Mouse (Mus musculus) embryonic facial prominence, embryonic 11.5 days (tissue): ENCODE data around the gene Kcnj2. TPM values are rescaled to one million over a fixed set of nuclear protein-coding genes. Genes with fewer than 3 reads are reported as not detected.

Experiments
- ATAC-seq: fragments of 200-750 bp; cut with Nextera tagmentation; replicated peaks from 2 replicates; pipeline ENCODE4 v1.8.0; 2017; ENCODE audit warnings: low read depth; ENCODE audit not compliant: insufficient number of reproducible peaks, low FRiP score, low TSS enrichment
- DNase-seq: peaks from one replicate; pipeline ENCODE4 v3.0.0-alpha.2; 2015; ENCODE audit warnings: low spot score
- H3K27ac ChIP-seq: fragments of 300-500 bp; sonication (generic); replicated peaks from 2 replicates; pipeline ENCODE4 v1.5.1; 2014; ENCODE audit warnings: mild to moderate bottlenecking, low read depth, low read length, control low read depth
- H3K27me3 ChIP-seq: fragments of 300-500 bp; sonication (generic); 2 replicates; pipeline ENCODE4 v1.6.1; 2014; ENCODE audit warnings: mild to moderate bottlenecking, low read length, moderate library complexity, mixed read lengths; ENCODE audit not compliant: control insufficient read depth, insufficient read depth
- H3K36me3 ChIP-seq: fragments of 300-500 bp; sonication (generic); replicated peaks from 2 replicates; pipeline ENCODE4 v1.6.1; 2014; ENCODE audit warnings: low read depth, mild to moderate bottlenecking, low read length, moderate library complexity, mixed read lengths; ENCODE audit not compliant: control insufficient read depth, insufficient read depth
- H3K4me1 ChIP-seq: fragments of 300-500 bp; sonication (generic); 2 replicates; pipeline ENCODE4 v1.6.1; 2014; ENCODE audit warnings: low read length, mixed read lengths; ENCODE audit not compliant: control insufficient read depth, insufficient read depth
- H3K4me2 ChIP-seq: fragments of 300-500 bp; sonication (generic); 2 replicates; pipeline ENCODE4 v1.6.1; 2014; ENCODE audit warnings: low read depth, mild to moderate bottlenecking, control low read depth, low read length, moderate library complexity
- H3K4me3 ChIP-seq: fragments of 300-500 bp; sonication (generic); 2 replicates; pipeline ENCODE4 v1.5.1; 2014; ENCODE audit warnings: low read depth, low read length, control low read depth
- H3K9ac ChIP-seq: fragments of 300-500 bp; sonication (generic); replicated peaks from 2 replicates; pipeline ENCODE4 v1.6.1; 2014; ENCODE audit warnings: mild to moderate bottlenecking, control low read depth, low read length
- H3K9me3 ChIP-seq: fragments of 300-500 bp; sonication (generic); replicated peaks from 2 replicates; pipeline ENCODE4 v1.6.1; 2016; ENCODE audit warnings: mild to moderate bottlenecking, low read length, inconsistent platforms, mixed read lengths; ENCODE audit not compliant: control insufficient read depth
- WGBS: fragments of 180-500 bp; shearing (Covaris S2); extraction: QIAGEN DNeasy Blood & Tissue Kit; methylation state at CpG from one replicate; pipeline ENCODE4 v1.1.7; 2014; 5-methylcytosine and 5-hydroxymethylcytosine counted together
- polyA plus RNA-seq: library from polyadenylated mRNA; unstranded; fragments of >200 nt; fragmentation: Nextera tagmentation; extraction: Ambion mirVana; gene quantifications from 2 replicates; pipeline ENCODE4 v1.2.1, GENCODE M21; 2014

Gene Kcnj2
- polyA plus RNA-seq, 1 experiment from 2014 or later = 2.4 TPM

DNA sequence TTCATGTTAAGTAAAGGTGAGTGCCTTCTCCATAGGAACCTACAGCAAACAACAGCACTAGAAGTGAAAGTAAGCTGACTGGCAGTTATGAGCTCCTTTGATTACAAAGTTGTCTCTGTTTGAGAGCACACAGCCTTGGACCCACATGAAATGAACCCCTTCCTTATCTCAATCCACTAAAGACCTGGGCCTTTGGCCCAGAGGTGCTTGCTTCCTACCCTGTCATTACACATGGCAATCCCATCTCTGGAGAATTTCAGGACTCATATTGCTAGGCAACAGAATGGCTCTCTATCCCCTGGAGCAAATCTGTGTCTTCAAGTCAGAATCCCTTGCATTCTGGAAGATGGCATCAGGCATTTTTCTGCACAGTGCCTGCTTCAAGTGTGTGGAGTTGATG lies 4.5 kb downstream of the Kcnj2 start:
- no peak overlapping the region for H3K27ac ChIP-seq
- H3K9ac ChIP-seq = no peak overlapping the region
- ATAC-seq = no peak
- H3K9me3 ChIP-seq = no peaks in the 10 kb centered on the region
- DNase-seq = no peak
- no peaks in the 10 kb centered on the region for H3K27me3 ChIP-seq
- no peak overlapping the region for H3K4me3 ChIP-seq
- no peaks in the 10 kb centered on the region for H3K36me3 ChIP-seq
- H3K4me2 ChIP-seq = no peak overlapping the region
- no peaks in the 10 kb centered on the region for H3K4me1 ChIP-seq

- Histone ChIP-seq H3K9ac (no peak overlapping the region), H3K4me3 (no peak overlapping the region), H3K27ac (no peak overlapping the region), H3K36me3 (no peaks in the 10 kb centered on the region), H3K9me3 (no peaks in the 10 kb centered on the region), H3K27me3 (no peaks in the 10 kb centered on the region), H3K4me2 (no peak overlapping the region), H3K4me1 (no peaks in the 10 kb centered on the region)
- ATAC-seq (no peak), DNase-seq (no peak)
Measured at GRCm38 (mm10) chr11:111074131-111074530, 8.2 kb downstream of the Kcnj2 start.

DNA sequence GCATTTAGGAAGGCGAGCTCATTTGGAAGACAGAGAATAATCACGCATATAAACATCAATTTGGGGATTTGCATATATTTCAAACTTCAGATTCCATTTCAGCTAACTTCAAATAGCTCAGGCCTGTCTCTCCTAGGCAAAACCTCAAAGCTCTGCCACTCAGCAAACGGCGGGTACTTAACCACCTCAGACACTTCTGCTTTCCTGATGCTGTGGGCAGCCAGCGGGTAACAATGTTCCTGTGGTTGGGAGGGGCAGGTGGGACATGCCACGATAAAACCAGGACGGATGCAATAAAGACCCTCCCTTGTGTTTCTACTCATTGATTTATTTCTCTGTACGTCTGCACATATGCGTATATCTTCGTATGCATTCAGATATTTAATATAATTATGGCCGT lies 12.1 kb downstream of the Kcnj2 start:
- H3K9me3 ChIP-seq = no peaks in the 10 kb centered on the region
- H3K4me1 ChIP-seq = no peaks in the 10 kb centered on the region
- H3K9ac ChIP-seq = no peak overlapping the region
- H3K36me3 ChIP-seq = no peaks in the 10 kb centered on the region
- 88% methylated on average over 11 of the region's 11 CpGs for WGBS
- H3K4me3 ChIP-seq = no peak overlapping the region
- no peak overlapping the region for H3K27ac ChIP-seq
- no peak overlapping the region for H3K4me2 ChIP-seq
- H3K27me3 ChIP-seq = no peaks in the 10 kb centered on the region
- DNase-seq (no peak), ATAC-seq (no peak)

GRCm38 (mm10) chr11:111083009-111083408 lies 17.0 kb downstream of the Kcnj2 start:
- no peaks in the 10 kb centered on the region for H3K4me1 ChIP-seq
- no peaks in the 10 kb centered on the region for H3K27me3 ChIP-seq
- no peak overlapping the region for H3K9ac ChIP-seq
- H3K27ac ChIP-seq = no peak overlapping the region
- no peaks in the 10 kb centered on the region for H3K36me3 ChIP-seq
- H3K4me2 ChIP-seq = no peak overlapping the region
- ATAC-seq (no peak), DNase-seq (no peak)
- no peaks in the 10 kb centered on the region for H3K9me3 ChIP-seq
- 90% methylated on average over 2 of the region's 2 CpGs for WGBS
- no peak overlapping the region for H3K4me3 ChIP-seq

GRCm38 (mm10) chr11:111086933-111087332 lies 21.0 kb downstream of the Kcnj2 start:
- 68% methylated on average over 6 of the region's 6 CpGs for WGBS
- Histone ChIP-seq H3K4me1 (no peaks in the 10 kb centered on the region), H3K36me3 (no peaks in the 10 kb centered on the region), H3K4me2 (no peak overlapping the region), H3K4me3 (no peak overlapping the region), H3K27ac (no peak overlapping the region), H3K9ac (no peak overlapping the region), H3K9me3 (no peaks in the 10 kb centered on the region), H3K27me3 (no peaks in the 10 kb centered on the region)
- DNase-seq (no peak), ATAC-seq (no peak)

- ATAC-seq = no peak
- Histone ChIP-seq H3K27ac (no peak overlapping the region), H3K4me2 (no peak overlapping the region)
Measured at GRCm38 (mm10) chr11:111088226-111088625, 22.3 kb downstream of the Kcnj2 start.

DNA sequence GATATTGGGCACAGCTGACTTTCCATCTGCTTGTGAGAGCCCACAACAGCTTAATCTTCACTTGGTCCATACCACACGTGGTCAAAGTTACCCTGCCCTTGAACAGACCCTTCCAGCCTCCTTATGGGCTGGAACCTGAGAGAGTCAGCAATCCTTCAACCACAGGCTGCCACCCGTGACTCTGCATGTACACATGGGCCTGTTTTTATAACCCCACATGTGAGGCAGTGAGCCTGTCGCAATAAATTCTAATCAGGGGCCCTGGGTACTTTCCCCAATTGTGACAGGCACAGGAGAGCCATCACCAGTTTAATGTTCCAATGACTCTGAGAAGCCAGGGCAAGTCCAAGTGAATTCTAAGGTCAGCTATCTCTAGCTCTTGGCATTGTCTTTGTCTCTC lies 22.8 kb downstream of the Kcnj2 start:
- no peaks in the 10 kb centered on the region for H3K27me3 ChIP-seq
- no peaks in the 10 kb centered on the region for H3K9me3 ChIP-seq
- no peaks in the 10 kb centered on the region for H3K4me1 ChIP-seq
- WGBS = 46% methylated on average over 3 of the region's 3 CpGs
- H3K27ac ChIP-seq = no peak overlapping the region
- DNase-seq = no peak
- H3K4me2 ChIP-seq = no peak overlapping the region
- H3K36me3 ChIP-seq = no peaks in the 10 kb centered on the region
- no peak overlapping the region for H3K4me3 ChIP-seq
- ATAC-seq = no peak
- H3K9ac ChIP-seq = no peak overlapping the region

More at GRCm38 (mm10) chr11:111088226-111088625, 22.3 kb downstream of the Kcnj2 start:
- no peak overlapping the region for H3K9ac ChIP-seq
- no peak for DNase-seq
- no peaks in the 10 kb centered on the region for H3K9me3 ChIP-seq
- H3K4me1 ChIP-seq = no peaks in the 10 kb centered on the region
- no peak overlapping the region for H3K4me3 ChIP-seq
- H3K36me3 ChIP-seq = no peaks in the 10 kb centered on the region
- H3K27me3 ChIP-seq = no peaks in the 10 kb centered on the region

DNA sequence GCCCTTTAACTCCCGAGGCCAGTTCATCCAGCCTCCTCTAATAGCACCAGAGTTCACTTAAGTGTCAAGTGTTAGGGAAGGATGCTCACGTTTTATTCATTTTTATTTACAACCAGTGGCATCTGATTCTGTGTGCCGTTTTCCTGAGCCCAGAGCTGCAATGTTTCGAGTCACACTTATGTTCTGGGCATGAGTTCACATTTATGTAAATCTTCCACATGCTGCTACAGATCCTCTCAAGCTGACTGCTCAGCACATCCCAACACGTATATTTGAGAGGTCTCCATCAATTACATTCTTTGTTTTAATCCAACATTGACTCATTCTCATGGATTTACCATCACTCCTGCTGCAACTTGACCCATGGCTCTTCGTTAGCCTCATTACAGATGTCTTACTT lies 25.2 kb downstream of the Kcnj2 start:
- Histone ChIP-seq H3K27me3 (no peaks in the 10 kb centered on the region), H3K9ac (no peak overlapping the region)
- no peak for DNase-seq

DNA sequence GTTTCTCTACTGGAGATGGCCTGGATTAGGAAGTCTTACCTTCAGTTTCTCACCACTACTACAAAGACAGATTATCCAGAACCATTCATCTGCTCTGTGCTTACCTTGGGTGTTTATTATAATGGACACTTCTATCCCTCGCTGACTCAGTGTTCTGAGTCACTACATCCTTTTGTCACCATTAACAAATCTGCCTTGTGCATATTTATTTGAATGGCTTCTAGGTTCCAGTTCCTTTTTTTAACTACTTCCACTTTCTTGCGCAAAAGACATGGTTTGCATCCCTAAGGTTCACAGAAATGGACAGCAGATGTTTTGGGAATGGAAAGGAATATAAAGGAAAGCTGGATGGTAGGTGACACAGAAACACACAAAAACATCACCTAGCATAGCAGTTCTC lies 27.0 kb downstream of the Kcnj2 start:
- WGBS = 91% methylated on average over 2 of the region's 2 CpGs
- Histone ChIP-seq H3K36me3 (no peaks in the 10 kb centered on the region), H3K9ac (no peak overlapping the region), H3K27me3 (no peaks in the 10 kb centered on the region), H3K4me1 (no peaks in the 10 kb centered on the region), H3K4me2 (no peak overlapping the region), H3K9me3 (no peaks in the 10 kb centered on the region), H3K27ac (no peak overlapping the region), H3K4me3 (no peak overlapping the region)
- DNase-seq (no peak), ATAC-seq (no peak)

More for the DNA sequence above, 25.2 kb downstream of the Kcnj2 start:
- Histone ChIP-seq H3K9me3 (no peaks in the 10 kb centered on the region), H3K4me1 (no peaks in the 10 kb centered on the region), H3K4me2 (no peak overlapping the region), H3K36me3 (no peaks in the 10 kb centered on the region), H3K4me3 (no peak overlapping the region), H3K27ac (no peak overlapping the region)
- ATAC-seq = no peak
- 76% methylated on average over 6 of the region's 6 CpGs for WGBS
